Mouse (Mus musculus) layer of hippocampus, adult 9-11 months (tissue): Measurements from ENCODE around the gene Tnfsf18.
A peak's percentile ranks its signal among the peaks of the same experiment; 100 is the strongest.

ENCODE experiments used
- DNase-seq: peaks from one replicate; pipeline ENCODE4 v3.0.0; 2022

Tnfsf18 gene

DNA sequence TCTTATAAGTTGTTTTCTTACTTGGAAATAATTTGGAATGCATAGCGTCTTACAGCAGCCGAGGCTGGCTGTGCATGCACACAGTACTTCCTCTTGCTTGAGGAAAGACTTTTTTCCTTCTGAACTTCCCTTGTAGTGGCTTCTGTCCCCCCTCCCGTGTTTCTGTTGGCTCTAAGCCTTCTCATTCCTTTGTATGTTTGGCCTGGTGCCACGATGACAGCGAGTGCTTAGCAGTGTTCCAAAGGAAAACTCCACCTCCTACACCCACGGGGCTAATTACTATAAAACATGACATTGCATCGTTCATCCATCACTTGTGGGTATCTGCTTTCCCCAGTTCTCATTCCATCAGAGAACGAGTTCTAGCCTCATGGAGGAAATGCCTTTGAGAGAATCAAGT is at the start of gene Tnfsf18:
TSS of gene Tnfsf18 (plus strand) at position 313 of the 400 bp plus-strand sequence.
- peak; percentile 53 for DNase-seq

DNA sequence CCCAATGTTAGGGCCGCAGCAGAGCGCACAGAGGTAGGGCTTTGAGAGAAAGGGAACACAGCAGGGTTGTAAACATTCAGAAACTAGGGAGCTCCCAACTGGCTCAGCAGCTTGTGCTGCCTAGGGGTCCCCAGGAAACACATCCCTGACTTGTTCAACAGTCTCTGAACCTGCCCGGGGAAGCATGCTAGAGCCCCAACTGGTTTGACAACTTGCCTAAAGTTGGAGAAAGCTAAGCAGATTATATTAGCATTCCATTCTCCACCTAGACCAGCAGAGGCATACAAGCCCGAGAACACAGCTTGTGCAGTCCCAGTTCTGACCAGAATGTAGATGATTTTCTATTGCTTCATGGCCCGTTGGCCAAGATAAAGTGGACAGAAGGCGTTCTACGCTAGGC is 49.6 kb upstream of the Tnfsf18 start:
- no peak for DNase-seq

DNA sequence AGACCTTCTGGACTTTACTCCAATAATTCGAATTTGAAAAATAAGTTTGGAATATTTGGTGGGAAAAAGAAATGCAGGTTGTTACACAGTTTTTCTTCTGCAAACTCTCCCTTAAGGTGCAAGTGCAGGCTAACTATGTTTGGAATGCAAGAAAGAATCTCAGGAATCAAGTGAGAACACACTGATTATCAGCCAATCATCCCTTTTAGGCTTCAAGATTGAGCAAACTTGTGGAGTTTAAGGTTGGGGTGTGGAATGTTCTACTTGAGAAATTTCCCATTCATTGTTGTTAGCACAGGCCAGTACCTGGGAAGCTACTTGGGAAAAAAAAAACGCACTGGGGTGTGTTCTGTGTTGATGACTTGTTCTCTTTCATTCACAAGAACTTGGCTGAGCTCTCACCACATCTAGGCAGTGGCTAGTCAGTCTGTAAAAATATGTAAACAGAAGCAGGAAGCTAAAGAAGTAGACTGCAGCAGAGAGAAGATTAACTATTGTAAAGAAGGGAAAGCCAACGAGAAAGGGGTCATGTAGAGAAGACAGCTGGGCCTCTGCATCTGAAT is 42.7 kb upstream of the Tnfsf18 start:
- no peak for DNase-seq

DNA sequence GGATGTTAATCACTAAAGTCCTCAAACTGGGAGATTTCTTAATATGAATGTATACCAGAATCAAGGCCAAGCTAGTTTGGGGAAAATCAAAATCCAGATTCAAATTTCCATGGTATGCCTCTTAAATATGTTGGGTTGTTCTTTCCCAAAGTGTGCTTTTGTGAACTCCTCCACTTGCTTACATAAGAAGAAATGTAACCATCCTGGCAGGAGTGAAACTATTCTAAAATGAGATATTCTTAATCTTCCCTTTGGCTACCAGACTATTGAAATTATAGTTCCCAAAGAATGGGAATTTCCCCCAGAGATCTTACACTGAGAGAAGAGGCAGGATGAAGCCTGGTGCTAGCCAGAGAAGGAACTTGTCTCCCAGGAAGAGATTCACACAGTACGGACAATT is 42.2 kb upstream of the Tnfsf18 start:
- no peak for DNase-seq

DNA sequence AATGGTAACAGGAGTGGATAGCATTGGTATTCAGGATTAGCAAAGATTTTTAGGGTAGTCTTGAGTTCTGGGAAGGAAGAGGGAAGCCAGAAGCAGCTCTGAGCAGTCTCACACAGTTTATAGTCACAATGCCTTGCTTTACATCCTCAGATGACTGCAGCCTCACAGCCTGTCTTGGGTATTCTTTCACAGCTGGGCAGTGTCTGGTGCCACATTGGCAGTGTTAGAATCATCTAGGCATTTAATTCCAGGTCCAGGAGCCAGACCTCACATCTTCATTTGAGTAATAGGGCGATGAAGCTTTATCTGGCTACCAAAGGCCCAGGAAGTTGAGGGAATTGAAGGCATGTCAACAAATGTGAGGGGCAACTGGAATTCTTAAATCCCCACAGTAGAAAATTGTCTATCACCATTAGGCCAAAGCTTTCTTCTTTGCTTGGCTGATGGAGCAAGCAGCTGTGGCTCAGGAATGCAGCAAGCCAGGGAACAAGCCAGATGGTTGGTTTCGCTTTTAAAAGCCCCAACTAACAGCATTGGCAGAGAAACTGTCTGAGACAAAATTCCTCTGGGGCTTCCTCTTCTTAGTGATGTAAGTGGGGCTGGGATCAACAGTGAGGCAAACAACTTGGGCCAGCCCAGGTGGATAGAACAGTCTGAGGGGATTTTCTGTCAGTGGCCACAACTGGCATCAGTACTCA is 30.9 kb upstream of the Tnfsf18 start:
- peak; percentile 13 for DNase-seq

DNA sequence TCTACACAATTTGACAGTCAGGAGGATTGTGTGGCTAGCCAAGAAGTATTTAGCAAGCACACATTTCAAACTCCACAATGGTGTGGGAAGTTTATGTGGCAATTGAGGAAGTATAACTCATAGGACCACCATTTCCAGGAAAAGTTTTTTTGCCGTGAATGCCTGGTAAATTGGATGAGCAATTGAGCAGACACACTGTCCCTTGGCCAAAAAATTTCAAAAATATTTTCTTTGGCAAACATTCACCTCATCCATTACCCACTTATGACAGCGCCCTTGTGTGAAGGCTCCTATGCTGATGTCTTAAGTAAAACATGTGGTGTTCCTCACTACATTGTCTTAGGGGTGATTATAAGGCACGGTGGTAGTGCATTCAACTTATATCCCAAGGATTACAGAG is 17.2 kb upstream of the Tnfsf18 start:
- no peak for DNase-seq

DNA sequence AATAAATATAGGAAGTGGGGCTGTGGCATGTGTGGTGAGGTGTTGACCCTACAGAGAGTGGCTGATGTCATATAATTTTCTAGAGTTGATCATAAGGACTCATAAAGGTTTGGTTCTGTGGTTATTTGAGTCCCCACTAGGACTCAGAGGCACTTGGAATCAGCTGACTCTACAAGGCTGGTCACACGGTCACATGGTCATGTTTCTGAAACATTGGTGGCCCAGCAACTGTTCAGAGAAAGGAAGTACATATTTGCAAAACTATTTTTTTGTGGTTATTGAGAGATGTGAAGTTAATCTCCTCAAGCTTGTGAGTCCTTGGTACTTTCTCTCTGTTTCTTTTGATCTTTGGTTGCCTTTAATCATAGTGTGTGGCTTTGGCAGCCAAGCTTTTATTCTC is 14.6 kb upstream of the Tnfsf18 start:
- DNase-seq: no peak

DNA sequence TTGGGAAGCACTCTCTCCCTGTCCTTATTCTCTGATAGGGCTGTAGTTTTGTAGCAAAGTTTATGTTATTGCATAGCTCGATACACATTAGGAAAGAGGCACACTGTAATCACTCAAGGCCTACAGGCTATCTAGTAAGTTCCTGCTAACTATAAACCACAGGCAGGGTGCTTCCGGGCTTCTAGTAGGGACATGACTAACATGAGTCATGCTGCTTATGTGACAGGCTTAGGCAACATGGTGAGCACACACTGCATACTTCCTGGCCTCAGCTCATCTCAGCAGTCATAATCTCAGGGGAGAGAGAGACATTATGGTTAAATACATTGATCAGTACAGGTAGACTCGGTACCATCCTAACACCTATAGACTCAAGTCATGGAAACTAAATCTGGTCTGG is 12.2 kb upstream of the Tnfsf18 start:
- DNase-seq: no peak

DNA sequence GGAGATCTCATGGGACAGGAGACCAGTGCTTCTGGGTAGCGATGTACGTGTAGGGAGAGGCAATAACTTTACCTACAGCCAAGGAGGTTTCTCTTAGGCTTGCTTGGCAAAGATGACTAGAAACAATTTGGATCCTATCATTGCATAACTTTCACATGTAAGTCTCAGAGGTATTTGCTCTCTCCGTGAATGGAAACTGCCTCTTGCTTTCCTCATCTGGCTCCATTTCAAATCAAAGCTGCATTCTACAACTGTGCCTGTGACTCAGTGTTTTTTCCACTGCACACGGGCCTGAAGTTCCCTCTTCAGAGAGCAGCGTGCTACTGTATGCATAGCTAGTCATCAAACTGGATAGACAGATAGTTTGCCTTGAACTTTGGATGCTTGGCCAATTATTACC is 7.4 kb upstream of the Tnfsf18 start:
- DNase-seq: no peak

DNA sequence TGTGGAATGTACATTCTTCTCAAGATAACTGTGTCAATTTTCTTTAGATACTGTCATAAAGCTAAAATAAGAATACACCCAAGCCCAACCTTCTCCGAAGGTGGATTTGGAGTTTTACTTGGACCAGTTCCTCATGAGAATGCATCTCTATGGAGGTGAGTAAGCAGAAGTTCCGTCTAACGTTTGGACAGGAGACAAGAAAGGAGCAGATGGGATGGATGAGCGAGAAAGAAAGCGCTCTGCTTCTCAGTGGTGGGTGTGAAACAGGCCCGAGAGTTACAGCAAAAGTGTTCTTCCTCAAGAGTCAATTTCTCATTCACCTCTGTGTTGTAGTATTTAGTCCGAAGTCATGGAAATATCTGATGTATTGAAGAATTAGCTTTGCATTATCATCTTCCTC is 2.7 kb upstream of the Tnfsf18 start:
- DNase-seq: peak; percentile 29

DNA sequence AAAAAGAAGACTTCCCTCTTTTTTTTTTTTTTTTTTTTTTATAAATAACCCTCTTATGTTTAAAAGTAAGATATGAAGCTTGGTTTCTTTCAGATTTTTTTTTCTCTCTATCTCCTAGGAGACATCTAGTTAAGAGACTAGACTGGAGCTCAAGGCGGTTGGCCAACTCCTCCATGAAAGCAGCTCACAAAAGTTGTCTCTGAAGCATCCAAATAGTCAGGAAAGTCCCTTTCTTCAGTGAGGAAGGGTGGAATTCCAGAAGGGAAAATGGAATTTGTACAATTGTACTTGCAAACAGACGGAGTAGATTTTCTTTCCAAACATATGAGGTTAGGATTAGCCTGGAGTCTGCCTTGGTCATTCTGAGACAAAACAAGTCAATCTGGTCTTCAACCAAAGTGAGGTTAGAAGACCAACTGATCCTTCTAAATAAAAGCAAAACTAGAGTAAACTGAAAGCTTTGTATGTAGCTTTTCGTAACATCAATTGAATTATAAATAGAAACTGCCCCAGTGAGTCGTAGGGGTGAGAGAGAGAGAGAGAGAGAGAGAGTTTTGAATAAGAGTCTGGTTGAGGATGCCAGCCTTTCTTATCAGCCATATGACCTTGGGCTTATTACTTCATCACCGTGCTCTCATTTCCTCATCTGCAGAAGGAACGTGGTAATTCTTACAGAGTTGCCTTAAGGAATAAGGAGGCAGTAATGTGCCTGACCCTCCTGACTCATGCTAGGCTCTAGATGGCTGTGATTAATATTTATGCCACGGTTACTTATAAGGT is 2.6 kb downstream of the Tnfsf18 start:
- DNase-seq: no peak

DNA sequence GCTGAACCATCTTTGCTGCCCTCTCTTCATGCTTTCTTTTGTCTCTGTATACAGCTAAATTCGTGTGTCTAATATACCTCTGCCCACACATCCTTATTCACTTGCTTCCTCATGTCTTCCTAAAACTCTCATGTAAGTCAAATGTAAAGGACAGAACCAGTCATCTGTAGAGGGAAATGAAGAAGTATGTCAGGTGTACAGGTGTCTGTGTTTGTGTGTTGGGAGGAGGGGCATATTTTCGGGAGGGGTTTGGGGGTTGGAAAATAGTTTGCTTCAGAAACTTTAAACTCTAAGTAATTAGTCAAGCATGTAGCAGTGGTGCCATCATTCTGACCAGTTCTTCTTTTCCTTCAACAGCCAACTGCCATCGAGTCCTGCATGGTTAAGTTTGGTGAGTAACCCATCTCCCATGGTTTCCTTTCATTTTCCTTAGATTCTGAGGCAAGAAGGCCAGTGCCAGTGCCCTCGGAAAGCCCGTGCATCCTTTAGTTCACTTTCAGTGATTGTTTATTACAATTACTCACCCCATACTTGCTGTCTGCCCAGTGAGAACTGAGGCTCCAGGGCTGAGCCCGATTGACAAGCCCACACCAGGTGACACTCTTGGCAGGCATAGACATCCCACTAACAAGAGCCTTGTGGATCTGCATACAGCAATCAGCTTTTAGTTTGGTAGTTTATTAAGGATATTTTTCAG is 5.8 kb downstream of the Tnfsf18 start:
- DNase-seq: no peak

DNA sequence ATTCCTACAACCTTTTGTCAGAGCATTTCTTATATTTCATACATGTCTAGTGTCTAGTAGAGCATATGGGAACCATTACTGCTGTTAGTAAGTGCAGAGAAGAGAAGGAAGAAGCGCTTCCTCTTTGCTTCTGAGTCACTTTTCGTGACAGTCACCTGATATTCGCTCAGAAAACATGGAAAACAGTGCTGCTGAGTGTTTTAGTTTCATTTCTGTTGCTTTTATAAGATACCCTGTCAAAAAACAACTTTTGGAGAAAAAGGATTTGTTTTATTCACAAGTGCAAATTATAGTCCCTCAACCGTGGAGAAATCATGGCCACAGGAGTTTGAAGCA is 6.3 kb downstream of the Tnfsf18 start:
- peak; percentile 28 for DNase-seq

DNA sequence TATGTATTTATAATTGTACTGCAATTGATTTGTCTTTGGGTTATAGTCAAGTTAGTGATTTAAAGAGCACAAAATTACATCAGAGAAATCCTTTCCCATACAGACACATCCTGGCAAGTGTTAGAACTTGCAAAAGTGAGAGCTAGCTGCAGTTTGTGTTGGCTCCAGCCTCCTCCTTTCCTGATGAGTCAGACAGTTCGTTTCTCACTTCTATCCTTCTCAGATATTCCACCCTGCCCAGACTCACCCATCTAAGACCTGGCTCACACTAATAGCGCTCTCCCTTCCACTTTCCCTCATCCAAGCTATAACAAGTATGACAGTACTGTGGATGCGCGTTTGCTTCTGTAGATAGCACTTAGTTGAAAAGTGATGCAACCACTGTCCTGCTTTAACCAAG is 11.9 kb downstream of the Tnfsf18 start:
- DNase-seq: no peak

DNA sequence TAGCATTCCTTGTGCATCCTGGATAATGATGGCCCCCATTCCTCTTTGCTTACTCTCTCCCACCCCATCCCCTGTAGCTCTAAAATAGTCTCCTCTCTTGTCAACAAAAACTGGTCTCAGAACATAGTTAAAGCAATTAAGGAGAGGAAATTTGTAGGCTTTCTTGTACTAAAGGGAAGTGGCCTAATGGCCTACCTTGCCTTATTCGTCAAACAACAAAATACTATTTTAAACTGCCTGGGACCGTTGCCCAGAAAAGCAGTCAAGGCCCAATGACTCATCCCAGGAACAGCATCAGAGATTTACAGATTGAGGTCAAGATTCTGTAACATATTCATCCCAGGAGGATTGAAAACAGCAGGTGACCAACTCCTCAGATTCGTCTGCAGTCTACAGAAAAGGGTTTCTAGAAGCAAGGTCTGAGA is 13.2 kb downstream of the Tnfsf18 start:
- DNase-seq: no peak

DNA sequence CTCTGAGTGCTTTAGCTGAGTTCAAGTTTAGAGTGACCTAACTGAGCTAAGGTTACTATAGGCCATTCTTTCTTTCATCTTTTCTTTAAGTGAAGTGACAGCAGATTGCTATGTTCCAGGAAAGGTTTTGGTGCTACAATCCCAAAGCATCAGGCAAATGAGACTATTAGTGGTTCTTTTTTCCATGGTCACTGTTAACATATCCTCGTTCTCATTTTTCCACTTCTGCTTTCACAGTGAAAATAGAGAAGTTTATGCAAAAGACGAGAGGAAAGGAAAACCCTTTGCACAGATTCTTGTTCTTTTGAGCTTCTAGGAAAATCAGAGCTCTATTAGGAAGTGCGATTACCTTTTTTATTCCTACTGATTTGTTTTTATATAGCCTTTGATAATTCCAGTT is 22.9 kb downstream of the Tnfsf18 start:
- no peak for DNase-seq

DNA sequence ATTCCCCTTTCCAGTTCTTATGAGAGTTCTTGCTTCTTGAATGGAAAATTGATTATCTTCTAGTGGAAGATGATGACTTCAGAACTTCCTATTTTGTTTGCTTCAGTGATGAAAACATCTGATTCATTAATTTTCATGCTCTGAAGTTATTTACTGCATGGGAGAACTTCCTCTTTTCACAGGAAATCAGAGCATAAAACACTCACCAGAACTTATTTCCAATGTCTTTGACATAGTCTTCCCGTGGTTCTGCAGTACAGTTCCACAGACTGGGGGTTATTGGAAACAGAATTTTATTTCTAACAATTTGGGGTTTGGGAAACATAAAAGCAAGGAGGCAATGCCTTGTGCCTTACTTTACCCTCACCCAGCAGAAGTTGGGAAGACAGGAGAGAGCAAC is 25.8 kb downstream of the Tnfsf18 start:
- no peak for DNase-seq

DNA sequence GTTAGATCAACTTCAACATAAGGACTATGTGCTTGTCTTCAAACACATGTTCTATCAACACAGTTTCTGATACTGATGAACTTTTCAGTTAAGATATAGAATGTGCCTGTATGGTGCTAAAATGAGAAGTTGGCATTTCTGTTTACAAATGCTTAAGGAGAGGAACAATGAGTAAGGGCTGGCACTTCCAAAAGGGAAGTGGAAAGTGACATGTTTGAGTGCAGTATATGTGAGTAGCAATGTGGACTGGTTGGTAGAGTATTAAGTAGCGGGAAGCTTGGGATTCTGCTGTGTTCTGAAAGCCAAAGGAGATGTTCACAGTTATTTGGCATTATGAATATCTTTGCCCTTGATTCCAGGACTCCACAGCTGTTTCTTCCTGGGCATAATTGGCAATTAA is 33.7 kb downstream of the Tnfsf18 start:
- DNase-seq: no peak

DNA sequence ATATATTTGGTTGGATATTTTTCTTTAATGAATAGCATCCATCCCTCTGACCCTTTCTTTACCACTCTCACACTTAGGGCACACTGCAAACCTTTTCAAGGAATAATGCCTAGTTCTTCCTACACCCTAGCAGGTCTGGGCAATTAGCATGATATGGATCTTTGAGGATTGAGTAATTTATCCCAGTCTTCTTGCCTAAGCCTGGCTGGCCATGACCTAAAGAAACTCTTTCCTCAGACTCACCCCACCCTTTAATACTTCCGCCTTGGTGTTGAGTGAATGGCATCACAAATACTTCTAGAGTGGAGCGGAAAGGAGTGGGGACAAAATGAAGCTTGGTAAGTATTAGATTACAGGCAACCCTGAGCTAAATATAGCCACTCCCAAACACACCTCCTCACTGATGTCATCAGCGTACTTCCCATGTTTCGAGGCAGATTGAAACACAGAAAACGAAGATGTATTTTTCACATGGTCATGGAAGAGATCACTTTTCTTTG is 56.2 kb downstream of the Tnfsf18 start:
- no peak for DNase-seq

DNA sequence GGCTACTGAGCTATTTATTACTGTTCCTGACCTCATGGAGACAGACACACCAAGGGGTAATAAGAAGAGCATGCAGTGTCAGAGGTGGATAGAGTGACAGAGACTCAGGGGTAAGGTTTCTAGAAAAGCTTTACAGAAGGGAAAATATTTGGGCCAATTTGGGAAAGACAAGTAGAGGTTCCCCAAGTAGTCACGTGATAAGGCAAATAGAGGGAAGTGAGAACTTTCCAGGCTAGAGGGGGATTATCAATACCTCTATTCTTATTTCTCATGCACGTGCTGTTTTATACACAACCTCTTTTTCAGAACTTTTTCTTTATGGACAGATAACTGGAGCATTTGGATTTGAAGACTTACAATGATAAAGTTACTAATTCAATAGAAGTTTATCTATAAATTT is 57.6 kb downstream of the Tnfsf18 start:
- no peak for DNase-seq
